Mouse (Mus musculus): ENCODE results near the gene Ficd.
"Not testable (repeated sequence)": the region's sequence is repeated elsewhere in the genome, so short reads cannot be mapped to it uniquely, and the experiment has no call there.

Ficd gene

DNA sequence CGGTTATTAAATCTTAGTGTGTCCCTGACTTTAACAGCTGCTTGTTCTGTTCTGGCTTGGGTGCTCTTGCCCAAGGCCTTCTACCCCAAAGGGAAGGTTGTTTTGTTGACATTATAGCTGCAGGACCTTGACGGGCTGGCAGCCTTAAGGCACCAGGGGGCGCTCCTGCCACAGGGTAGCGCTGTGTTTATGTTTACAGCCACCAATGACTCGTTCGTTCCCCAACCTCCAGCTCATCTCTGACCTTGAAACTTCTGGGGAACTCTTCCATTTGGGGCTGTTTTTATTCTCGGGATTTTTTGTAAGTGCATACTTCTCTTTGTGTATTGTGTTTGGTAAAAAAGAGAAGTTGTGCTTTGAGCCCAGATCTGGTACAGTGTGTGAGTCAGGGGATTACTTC, 38.1 kb downstream of the Ficd start:
- peak; percentile 84 for DNase-seq (ENCODE audit: low read depth, low spot score)

DNA sequence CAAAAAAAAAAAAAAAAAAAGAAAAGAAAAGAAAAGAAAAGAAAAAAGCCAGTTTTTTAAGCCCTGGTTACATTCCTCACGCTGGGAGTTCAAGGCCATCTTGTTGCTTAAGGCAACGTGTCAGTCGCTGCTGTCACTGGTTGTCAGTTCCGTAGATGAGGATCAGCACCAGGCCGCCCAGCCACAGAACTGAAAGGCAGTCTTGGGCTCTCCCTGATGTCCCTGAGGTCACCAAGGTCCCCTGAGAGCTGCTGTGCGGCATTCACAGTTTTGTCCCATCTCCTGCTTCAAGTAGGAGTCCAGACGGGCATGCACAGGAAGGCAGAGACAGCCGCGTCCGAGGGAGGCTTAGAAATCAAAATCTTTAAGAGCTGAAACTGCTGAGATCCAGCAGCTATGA, 40.0 kb downstream of the Ficd start:
- no peak for DNase-seq (ENCODE audit: low read depth, low spot score)

DNA sequence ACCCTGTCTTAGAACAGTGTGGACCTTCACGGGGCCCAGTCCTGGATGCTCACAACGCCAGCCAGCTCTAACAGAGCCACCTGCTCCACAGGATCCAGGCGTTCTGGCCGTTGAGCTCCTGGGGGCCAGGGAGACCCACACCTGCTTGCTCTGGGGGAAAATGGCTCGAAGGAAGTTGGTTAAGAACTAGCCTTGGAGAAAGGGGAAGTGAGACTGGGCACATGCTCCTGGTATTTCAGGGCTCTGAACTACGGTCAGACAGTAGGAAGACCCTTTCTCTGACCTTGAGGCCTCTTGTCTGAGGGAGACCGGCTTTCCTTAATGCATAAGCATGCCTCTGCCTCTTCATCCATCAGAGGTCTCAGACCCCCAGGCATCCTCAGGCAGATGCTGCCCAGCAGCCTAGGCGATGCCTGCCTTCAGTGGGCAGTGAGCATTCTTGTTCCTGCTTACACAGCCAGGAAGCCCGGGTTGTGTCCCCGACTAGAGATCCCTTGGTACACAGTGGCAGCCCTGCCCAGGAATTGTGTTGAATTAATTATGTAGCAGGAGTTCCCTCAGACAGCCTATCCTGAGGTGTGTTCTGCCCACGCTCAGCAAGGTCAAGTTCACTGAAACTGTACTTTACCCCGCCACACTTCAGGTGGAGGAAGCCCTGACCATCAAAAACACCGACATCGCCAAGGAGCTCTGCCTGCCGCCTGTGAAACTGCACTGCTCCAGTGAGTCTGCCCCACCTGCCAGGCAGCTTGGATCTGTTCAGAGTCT, 40.7 kb downstream of the Ficd start:
- no peak for DNase-seq (ENCODE audit: low read depth, low spot score)

DNA sequence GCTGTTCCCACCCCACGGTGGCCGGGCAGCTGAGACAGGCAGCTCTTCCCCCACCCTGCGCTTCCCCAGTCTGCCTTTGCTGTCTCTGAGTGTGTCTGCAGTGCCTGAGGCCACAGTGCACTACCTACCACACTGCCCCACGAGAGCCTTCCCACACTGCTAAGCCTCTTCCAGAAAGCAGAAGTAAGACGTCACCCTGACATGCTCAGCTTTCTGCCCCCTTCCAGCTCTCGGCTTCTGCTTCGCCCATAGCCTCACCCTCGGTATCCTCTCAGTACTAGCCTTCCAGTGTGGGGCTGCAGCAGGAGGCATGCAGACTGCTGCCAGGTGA, 41.3 kb downstream of the Ficd start:
- DNase-seq (ENCODE audit: low read depth, low spot score), result no peak

DNA sequence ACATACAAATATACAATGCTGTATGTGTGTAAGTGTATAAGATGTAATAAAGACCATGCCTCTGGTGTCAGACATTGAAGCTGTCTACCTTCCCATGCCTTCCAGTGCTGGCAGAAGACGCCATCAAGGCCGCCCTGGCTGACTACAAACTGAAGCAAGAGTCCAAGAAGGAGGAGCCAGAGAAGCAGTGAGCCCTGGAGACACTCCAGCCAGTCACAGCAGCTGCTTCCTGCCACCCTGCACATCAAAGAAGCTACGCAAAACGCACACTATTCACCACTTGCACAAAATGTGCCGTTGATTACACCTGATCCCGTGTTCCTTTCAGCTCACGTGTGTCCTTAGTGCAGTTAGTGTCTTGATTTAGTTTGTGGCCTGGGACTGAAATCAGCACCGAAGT, 42.1 kb downstream of the Ficd start:
- not testable (repeated sequence) for DNase-seq (ENCODE audit: low read depth, low spot score)

DNA sequence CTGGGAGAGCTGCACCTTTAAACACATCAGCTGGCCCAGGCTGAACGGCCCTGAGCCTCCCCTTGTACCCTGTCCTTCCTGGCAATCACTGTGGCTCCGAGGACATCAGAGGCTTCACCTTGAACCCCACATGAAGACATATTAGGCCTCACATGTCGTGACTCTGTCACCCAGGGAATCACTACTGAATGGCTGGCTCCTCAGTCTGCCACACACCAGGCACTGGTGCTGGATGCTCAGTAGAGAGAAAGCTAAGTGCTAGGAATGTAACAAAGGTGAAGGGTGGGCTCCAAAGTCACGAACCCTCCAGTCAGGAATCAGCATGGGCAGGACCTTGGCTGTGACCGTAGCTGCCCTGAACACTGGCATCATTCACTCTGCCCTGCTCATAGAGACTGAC, 44.0 kb downstream of the Ficd start:
- no peak for DNase-seq (ENCODE audit: low read depth, low spot score)

DNA sequence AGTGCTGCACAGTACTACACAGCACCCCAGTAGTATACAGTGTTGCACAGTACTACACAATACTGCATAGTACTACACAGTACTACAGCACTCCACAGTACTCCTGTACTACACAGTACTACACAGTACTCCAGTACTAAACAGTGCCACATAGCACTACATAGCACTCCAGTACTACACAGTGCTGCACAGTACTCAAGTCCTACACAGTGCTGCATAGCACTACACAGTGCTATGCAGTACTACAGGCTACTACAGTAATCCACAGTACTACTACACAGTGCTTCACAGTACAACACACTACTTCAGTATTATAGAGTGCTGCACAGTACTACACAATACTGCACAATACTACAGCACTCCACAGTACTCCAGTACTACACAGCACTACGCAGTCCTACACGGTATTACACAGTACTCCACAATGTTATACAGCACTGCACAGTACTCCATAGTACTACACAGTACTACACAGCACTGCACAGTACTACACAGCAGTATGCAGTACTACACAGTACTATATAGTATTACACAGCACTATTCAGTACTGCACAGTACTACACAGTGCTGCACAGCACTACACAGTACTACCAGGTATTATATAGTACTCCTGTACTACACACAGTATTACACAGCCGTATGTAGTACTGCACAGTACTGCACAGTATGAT, 44.6 kb downstream of the Ficd start:
- DNase-seq (ENCODE audit: low read depth, low spot score), result no peak

DNA sequence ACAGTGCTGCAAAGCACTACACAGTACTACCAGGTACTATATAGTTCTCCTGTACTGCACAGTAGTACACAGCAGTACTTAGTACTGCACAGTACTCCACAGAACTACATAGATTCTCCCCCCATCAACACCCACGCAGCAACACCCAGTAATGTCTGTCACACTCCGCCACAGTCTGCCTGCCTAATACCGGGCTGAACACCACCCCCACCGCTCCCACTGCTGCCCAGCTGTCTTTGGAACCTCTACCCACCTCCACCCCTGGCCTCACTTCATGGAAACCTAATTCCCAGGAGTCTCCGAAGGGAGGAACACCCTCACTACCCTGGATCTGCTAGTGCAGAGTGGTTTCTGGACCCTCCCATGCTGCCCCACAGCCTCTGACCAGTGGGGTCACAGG, 45.2 kb downstream of the Ficd start:
- no peak for DNase-seq (ENCODE audit: low read depth, low spot score)

DNA sequence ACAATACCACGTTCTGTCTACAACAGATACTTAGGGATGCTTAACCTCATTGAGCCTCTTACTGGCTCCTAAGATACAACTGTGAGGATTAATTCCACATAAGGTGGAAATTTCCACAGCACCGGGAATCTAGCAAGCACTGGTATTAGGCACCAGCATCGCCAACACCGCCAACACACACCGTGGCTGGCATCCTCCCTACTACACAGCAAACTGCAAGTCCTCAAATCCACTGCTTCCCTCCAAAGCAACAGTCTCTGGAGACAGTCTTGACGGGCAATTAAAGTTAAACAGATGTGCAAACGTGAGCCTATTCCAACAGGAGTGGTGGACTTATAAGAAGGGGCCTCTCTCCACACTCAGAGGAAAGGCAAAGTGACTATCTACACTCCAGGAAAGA, 45.7 kb downstream of the Ficd start:
- DNase-seq (ENCODE audit: low read depth, low spot score), result no peak

DNA sequence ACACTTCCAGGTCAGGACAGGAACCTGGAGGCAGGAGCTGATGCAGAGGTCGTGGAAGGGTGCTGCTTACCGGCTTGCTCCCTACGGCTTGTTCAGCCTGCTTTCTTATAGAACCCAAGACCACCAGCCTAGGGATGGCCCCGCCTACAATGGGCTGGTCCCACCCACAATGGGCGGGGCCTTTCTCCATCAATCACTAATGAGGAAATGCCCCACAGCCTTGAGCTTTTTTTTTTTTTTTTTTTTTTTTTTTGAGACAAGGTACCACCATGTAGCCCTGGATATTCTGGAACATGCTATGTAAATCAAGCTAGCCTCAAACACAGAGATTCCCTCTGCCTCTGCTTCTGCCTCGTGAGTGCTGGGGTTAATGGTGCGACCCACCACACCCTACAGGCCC, 46.3 kb downstream of the Ficd start:
- no peak for DNase-seq (ENCODE audit: low read depth, low spot score)

DNA sequence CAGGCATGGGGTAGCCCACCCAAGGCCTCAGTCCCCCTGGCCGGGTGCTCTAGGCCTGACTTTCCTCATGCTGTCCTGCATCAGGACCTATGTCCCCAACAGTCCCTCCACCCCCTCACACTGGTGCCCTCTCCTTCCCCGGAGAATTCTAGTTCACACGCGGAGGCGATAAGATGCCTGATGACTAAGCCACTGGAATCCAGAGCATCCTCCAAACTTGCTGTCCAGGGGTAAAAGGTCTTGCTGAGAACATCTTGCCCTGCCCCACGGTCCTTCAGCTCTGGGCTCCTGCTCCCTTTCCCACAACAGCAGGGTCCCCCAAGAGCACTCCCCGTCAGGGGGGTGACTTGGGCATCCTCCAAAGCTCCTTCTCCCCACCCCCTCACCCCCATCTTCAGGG, 47.0 kb downstream of the Ficd start:
- DNase-seq (ENCODE audit: low read depth, low spot score), result no peak

DNA sequence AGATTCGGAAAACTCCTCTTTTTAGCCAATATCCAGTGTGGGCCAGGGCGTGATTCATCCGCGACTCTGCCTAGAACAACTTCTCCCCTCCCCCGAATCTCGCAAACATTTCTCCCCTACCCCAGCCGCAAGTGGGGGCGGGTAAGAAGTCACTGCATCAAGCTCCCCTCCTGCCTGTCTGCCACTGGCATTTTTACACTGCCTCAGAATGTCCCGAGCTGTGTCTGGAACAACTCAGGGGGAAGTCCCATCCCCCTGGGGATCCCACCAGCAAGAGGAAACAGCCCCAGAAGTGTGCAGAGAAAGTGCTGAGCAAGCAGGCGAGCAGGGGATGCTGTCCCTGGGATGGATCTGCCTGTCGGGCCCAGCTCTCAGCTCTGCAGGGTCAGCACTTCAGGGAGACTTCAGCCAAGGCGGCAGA, 48.0 kb downstream of the Ficd start:
- no peak for DNase-seq (ENCODE audit: low read depth, low spot score)

DNA sequence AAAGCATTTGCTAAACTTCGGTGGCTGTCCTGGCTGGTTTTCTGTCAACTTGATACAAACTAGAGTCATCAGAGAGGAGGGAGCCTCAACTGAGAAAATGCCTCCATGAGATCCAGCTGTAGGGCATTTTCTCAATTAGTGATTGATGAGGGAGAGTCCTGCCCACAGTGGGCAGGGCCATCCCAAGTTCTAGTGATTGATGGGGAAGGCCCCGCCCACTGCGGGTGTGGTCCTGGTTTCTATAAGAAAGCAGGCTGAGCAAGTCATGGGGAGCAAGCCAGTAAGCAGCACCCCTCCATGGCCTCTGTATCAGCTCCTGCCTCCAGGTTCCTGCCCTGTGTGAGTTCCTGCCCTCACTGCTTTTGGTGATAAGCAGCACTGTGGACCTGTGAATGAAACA, 48.5 kb downstream of the Ficd start:
- peak; percentile 57 for DNase-seq (ENCODE audit: low read depth, low spot score)

DNA sequence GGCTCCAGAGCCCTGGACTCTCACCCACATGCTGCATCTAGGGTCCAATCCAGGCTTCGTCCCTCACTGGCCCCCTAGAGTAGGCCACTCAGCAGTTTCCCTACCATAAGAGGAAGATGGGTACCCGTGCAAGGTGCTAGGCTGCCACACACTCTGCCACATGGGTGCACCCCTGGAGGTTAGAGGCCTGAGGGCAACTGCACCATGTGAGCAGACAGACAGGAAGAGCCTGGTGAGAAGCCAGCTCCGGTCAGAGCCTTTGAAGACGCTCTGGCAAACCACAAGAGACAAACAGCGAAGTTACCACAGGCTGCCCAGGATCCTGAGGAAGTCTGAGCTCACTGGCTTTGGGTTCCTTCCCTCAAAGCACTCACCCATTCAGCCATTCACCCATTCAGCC, 51.4 kb downstream of the Ficd start:
- DNase-seq (ENCODE audit: low read depth, low spot score), result no peak

DNA sequence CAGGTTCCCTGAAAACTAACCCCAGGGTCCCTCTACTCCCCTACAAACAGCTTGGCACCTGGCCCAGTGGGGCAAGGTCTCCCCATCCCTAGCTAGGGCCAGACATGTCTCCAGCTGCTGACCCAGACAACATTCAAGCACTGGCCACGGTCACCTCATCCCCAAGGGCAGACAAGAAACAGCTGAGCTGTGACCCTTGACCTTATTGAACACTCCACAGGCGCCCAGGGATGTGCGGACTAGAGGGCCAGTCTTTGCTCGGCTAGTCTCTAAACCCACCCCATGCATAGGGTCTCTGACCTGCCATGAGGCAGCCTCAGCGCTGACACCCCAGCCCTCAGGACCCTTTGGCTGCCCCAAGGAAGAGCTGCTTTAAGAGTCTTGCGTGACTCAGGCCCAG, 53.0 kb downstream of the Ficd start:
- no peak for DNase-seq (ENCODE audit: low read depth, low spot score)

DNA sequence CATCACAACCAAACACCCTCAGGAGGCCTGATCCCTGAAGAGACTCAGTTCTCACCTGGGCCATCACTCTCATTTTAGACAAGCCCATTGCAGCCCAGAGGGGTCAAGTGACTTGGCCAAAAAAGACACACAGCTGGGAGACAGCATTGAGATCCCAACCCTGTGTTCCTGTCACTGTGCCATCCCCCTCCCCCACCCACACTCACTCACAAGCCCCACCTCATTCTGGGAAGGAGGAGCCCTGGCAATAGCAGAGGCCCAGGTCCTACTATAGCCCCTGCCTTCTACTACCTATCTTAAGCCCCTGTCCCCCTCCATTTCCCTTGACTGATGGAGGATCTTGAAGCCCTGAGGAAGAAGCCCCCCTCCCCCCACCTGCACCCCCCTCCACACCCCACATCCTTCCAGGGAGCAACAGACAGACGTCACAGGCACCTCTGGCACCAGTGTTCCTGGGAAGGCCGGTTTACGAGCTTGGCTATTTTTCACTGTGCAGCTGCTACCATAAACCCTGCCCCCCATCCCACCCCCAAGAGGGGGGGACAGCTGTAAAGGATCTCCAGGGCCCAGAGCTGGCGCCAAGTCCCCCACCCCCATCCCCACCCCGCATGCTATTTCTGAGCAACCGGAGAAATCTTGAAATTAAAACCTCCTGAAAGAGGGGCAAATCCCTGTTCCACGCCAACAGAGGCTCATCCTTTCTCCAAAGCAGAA, 53.6 kb downstream of the Ficd start:
- DNase-seq (ENCODE audit: low read depth, low spot score), result no peak

Data from ES-CJ7 (cell line).